Mouse (Mus musculus): ENCODE measurements at regions not wholly inside any gene's neighbourhood (a gene's known extent, or its start where the extent isn't known, plus 50 kb on each side); places are given as distances from the start of the nearest gene placed in this dataset.

DNA sequence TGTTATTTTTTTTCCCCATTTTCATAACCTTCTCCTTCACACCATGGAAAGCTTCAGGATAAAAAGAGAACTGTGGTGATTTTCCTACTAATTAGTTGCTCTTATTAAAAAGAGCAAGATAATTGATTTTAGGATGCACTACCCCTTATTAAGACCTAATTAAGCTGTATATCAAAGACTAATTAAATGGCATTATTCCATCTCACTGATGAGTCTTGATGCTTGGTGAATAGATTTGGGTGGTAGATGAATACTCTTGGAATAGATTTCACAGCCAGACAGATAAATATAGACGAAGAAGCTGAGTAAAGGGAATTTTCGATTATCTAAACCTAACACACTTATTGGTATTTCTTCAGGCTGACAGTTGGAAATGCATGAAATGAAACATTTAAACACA is 346.5 kb upstream of the Tenm2 start:
- no peak overlapping the region for H3K4me2 ChIP-seq
- H3K27me3 ChIP-seq, result no peaks in the 10 kb centered on the region
- no peak overlapping the region for H3K4me3 ChIP-seq
- no peaks in the 10 kb centered on the region for H3K9me3 ChIP-seq
- H3K9ac ChIP-seq, result no peak overlapping the region
- WGBS, result 83% methylated on average over 2 of the region's 2 CpGs
- H3K36me3 ChIP-seq, result no peaks in the 10 kb centered on the region
- no peak for ATAC-seq (ENCODE audit: borderline replicate concordance, extremely low read depth, low FRiP score, low TSS enrichment)
- H3K4me1 ChIP-seq, result no peaks in the 10 kb centered on the region
- H3K27ac ChIP-seq, result no peak overlapping the region

- Histone ChIP-seq H3K36me3 (no peaks in the 10 kb centered on the region), H3K27me3 (no peaks in the 10 kb centered on the region), H3K27ac (no peak overlapping the region), H3K4me1 (peaks cover 11% of the 10 kb centered on the region), H3K4me3 (no peak overlapping the region), H3K9ac (no peak overlapping the region), H3K9me3 (no peaks in the 10 kb centered on the region), H3K4me2 (no peak overlapping the region)
- ATAC-seq (ENCODE audit: borderline replicate concordance, extremely low read depth, low FRiP score, low TSS enrichment), result no peak
- 39% methylated on average over 2 of the region's 2 CpGs for WGBS
Observed at GRCm38 (mm10) chr11:37533624-37534023, 297.9 kb upstream of the Tenm2 start.

DNA sequence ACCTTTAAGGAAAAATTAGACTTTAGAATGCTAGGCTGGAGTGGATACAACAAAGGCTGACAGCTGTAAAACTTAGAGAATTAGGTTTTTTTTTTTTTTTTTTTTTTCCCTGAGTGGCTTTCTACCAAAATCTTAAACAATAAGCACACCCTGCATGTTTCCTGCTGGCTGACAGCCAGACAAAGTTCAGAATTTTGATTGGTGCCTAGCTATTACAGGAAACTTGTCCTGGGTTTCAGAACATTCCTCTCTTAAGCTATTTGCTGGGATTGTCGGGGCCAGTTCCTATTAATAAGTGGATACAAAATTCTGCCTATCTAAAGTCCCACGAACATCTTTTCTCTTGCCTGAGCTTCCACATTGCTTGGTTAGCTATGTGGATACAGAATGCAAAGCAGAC is 296.7 kb upstream of the Tenm2 start:
- no peaks in the 10 kb centered on the region for H3K36me3 ChIP-seq
- no peak overlapping the region for H3K27ac ChIP-seq
- no peaks in the 10 kb centered on the region for H3K9me3 ChIP-seq
- H3K27me3 ChIP-seq, result no peaks in the 10 kb centered on the region
- 11% methylated on average over 2 of the region's 2 CpGs for WGBS
- no peak for ATAC-seq (ENCODE audit: borderline replicate concordance, extremely low read depth, low FRiP score, low TSS enrichment)
- no peak overlapping the region for H3K9ac ChIP-seq
- no peak overlapping the region for H3K4me2 ChIP-seq
- no peak overlapping the region for H3K4me3 ChIP-seq
- H3K4me1 ChIP-seq, result peaks cover 11% of the 10 kb centered on the region

DNA sequence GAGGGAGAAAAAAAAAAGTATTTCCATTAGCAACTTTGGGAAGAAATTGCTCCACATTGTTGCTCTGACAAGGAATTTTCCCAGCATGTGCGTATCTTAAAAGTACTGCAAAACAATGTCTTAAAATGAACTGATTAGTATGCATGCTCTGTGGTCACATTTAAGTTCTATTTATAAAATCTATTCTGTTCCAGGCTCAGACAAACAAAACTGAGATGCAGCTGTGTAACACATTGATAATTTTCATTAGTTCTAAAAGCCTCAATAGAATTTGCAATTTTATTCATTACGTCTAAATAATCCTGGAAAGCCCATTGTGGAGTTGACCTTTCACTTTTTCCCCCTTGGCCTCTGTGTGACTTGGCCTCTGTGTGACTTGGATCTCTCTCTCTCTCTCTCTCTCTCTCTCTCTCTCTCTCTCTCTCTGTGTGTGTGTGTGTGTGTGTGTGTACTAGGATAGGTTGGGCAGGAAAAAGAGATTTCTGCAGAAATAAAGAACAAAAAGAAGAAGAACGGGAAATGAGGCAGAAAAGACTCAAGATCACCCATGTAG is 262.8 kb upstream of the Tenm2 start:
- Histone ChIP-seq H3K4me1 (no peaks in the 10 kb centered on the region), H3K27me3 (no peaks in the 10 kb centered on the region), H3K36me3 (no peaks in the 10 kb centered on the region), H3K9ac (no peak overlapping the region), H3K4me3 (no peak overlapping the region), H3K4me2 (no peak overlapping the region), H3K9me3 (no peaks in the 10 kb centered on the region), H3K27ac (no peak overlapping the region)
- no peak for ATAC-seq (ENCODE audit: borderline replicate concordance, extremely low read depth, low FRiP score, low TSS enrichment)
- 73% methylated on average over 3 of the region's 3 CpGs for WGBS

DNA sequence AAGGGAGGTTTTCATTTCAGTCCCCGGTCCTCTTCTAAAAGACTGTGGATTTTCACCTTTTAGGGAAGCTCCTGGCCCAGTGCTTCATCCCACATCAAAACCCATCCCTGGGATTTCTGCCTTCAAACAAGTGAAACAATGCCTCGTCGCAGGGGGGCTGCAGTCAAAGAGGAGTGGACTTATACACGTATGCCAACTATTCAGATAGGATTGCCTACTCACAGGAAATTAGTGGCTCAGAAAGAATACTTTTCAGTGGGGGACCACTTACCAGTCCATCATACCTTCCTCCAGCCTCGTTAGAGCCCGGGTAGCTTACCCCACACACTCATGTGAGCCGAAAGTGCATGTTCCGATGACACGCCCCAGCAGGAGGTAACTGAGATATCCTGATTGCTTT is 262.1 kb upstream of the Tenm2 start:
- Histone ChIP-seq H3K4me3 (no peak overlapping the region), H3K4me1 (no peaks in the 10 kb centered on the region), H3K4me2 (no peak overlapping the region), H3K27me3 (no peaks in the 10 kb centered on the region), H3K36me3 (no peaks in the 10 kb centered on the region), H3K27ac (no peak overlapping the region), H3K9ac (no peak overlapping the region), H3K9me3 (no peaks in the 10 kb centered on the region)
- ATAC-seq (ENCODE audit: borderline replicate concordance, extremely low read depth, low FRiP score, low TSS enrichment), result no peak
- 67% methylated on average over 9 of the region's 9 CpGs for WGBS

DNA sequence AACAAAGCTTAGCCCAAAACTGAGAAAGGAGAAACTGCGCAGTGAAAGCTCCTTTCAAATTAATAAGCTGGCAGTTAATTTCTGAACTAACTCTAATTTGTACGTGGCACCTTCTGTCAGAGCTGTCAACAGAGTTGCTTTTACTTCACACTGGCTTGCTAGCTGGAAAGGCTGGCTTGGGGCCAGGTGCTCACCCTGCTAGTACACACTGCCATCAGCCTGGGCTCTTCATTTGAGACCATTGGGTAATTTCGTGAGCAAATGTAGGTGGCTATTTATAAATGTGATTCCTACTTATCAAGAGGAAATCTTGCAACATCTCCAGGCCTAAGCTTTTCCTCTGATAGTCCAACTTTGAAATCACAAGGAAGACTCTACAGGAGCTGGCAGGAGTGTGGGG is 244.5 kb upstream of the Tenm2 start:
- Histone ChIP-seq H3K4me3 (no peak overlapping the region), H3K27me3 (no peaks in the 10 kb centered on the region), H3K9me3 (no peaks in the 10 kb centered on the region), H3K4me1 (no peaks in the 10 kb centered on the region), H3K36me3 (no peaks in the 10 kb centered on the region), H3K4me2 (no peak overlapping the region), H3K9ac (no peak overlapping the region), H3K27ac (no peak overlapping the region)
- 44% methylated on average over 3 of the region's 3 CpGs for WGBS
- ATAC-seq (ENCODE audit: borderline replicate concordance, extremely low read depth, low FRiP score, low TSS enrichment), result no peak

- no peak overlapping the region for H3K4me2 ChIP-seq
- H3K36me3 ChIP-seq, result no peaks in the 10 kb centered on the region
- H3K4me3 ChIP-seq, result no peak overlapping the region
- no peaks in the 10 kb centered on the region for H3K4me1 ChIP-seq
- no peak overlapping the region for H3K27ac ChIP-seq
- ATAC-seq (ENCODE audit: borderline replicate concordance, extremely low read depth, low FRiP score, low TSS enrichment), result no peak
- H3K27me3 ChIP-seq, result no peaks in the 10 kb centered on the region
- H3K9me3 ChIP-seq, result no peaks in the 10 kb centered on the region
- 78% methylated on average over 6 of the region's 6 CpGs for WGBS
- no peak overlapping the region for H3K9ac ChIP-seq
Observed at GRCm38 (mm10) chr11:37478970-37479482, 243.3 kb upstream of the Tenm2 start.

DNA sequence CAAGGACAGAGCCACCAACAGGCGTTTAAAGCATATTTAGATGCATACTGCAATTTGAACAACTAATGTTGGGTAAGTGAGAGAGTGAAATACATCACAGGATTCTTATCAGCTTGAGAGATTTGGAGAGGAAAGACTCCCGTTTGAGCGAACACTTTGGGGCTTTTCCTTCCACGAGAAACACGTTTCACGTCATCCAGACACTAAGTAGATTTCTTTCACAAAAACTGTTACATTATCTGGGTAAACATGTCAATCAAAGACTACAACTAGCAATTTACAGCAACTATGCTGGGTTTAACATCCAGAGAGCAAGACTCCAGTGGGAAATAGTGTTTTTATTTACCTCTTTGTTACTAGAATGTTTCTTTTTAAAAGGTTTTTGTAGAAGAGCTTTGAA is 238.3 kb upstream of the Tenm2 start:
- no peak overlapping the region for H3K27ac ChIP-seq
- H3K27me3 ChIP-seq, result no peaks in the 10 kb centered on the region
- H3K4me2 ChIP-seq, result no peak overlapping the region
- WGBS, result 18% methylated on average over 6 of the region's 6 CpGs
- no peaks in the 10 kb centered on the region for H3K36me3 ChIP-seq
- H3K4me1 ChIP-seq, result no peaks in the 10 kb centered on the region
- no peak for ATAC-seq (ENCODE audit: borderline replicate concordance, extremely low read depth, low FRiP score, low TSS enrichment)
- H3K9ac ChIP-seq, result no peak overlapping the region
- H3K4me3 ChIP-seq, result no peak overlapping the region
- H3K9me3 ChIP-seq, result no peaks in the 10 kb centered on the region

DNA sequence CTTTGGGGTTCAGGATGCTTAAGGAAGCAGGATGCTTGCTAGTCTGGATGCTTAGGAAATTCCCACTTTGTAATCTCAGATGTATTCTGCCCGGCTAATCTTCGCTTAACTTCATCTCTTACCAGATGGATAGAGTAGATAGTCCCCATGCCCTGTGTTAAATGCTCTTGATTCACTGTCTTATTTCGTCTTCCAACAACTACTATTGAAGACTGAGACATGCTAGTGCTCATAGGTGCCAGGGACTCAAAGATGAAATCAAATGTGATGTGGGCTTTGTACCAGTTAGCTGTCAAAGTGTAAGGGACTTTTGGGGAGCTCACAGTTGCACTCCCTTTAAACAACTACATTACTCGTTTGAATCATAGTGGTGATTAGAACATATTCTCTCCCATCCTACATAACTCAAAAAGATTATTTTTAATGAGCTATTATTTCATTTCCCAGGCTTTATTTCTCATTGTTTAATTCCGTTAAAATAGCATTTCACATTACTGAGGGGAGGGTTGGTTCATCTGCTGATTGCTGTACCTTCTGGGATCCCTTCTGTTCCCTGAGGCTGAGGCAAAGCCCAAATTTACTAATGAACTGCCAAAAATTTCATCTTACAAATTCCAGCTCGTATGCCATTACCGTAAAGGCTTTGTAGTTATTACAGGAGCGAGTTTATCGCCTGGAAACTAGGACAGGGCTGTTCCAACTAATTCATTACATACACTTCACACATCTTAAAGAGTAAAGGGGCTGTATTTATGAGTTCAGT is 228.1 kb upstream of the Tenm2 start:
- Histone ChIP-seq H3K9me3 (no peaks in the 10 kb centered on the region), H3K4me3 (no peak overlapping the region), H3K36me3 (no peaks in the 10 kb centered on the region), H3K4me1 (no peaks in the 10 kb centered on the region), H3K9ac (no peak overlapping the region), H3K27me3 (no peaks in the 10 kb centered on the region), H3K4me2 (no peak overlapping the region), H3K27ac (no peak overlapping the region)
- 80% methylated on average over 9 of the region's 9 CpGs for WGBS
- ATAC-seq (ENCODE audit: borderline replicate concordance, extremely low read depth, low FRiP score, low TSS enrichment), result no peak

GRCm38 (mm10) chr11:37462375-37462774 is 226.6 kb upstream of the Tenm2 start:
- 71% methylated on average over 4 of the region's 4 CpGs for whole genome bisulfite sequencing
- H3K9me3 ChIP-seq, result no peaks in the 10 kb centered on the region
- ATAC-seq (ENCODE audit: borderline replicate concordance, extremely low read depth, low FRiP score, low TSS enrichment), result no peak
- H3K27me3 ChIP-seq, result no peaks in the 10 kb centered on the region
- no peak overlapping the region for H3K4me3 ChIP-seq
- H3K4me2 ChIP-seq, result no peak overlapping the region
- H3K4me1 ChIP-seq, result no peaks in the 10 kb centered on the region
- no peak overlapping the region for H3K27ac ChIP-seq
- no peak overlapping the region for H3K9ac ChIP-seq
- H3K36me3 ChIP-seq, result no peaks in the 10 kb centered on the region

GRCm38 (mm10) chr11:37447361-37447760 is 211.6 kb upstream of the Tenm2 start:
- Histone ChIP-seq H3K36me3 (no peaks in the 10 kb centered on the region), H3K27ac (no peak overlapping the region), H3K9me3 (no peaks in the 10 kb centered on the region), H3K4me2 (no peak overlapping the region), H3K9ac (no peak overlapping the region), H3K27me3 (no peaks in the 10 kb centered on the region), H3K4me3 (no peak overlapping the region), H3K4me1 (no peaks in the 10 kb centered on the region)
- no peak for ATAC-seq (ENCODE audit: borderline replicate concordance, extremely low read depth, low FRiP score, low TSS enrichment)

GRCm38 (mm10) chr11:37446626-37447025 is 210.9 kb upstream of the Tenm2 start:
- no peak for ATAC-seq (ENCODE audit: borderline replicate concordance, extremely low read depth, low FRiP score, low TSS enrichment)
- H3K36me3 ChIP-seq, result no peaks in the 10 kb centered on the region
- 73% methylated on average over 1 of the region's 1 CpGs for WGBS
- no peak overlapping the region for H3K27ac ChIP-seq
- no peaks in the 10 kb centered on the region for H3K4me1 ChIP-seq
- no peaks in the 10 kb centered on the region for H3K9me3 ChIP-seq
- H3K27me3 ChIP-seq, result no peaks in the 10 kb centered on the region
- no peak overlapping the region for H3K4me2 ChIP-seq
- no peak overlapping the region for H3K9ac ChIP-seq
- no peak overlapping the region for H3K4me3 ChIP-seq
